Comparison of ENCODE assay signal across 20 mouse cellular contexts in the genomic region with DNA sequence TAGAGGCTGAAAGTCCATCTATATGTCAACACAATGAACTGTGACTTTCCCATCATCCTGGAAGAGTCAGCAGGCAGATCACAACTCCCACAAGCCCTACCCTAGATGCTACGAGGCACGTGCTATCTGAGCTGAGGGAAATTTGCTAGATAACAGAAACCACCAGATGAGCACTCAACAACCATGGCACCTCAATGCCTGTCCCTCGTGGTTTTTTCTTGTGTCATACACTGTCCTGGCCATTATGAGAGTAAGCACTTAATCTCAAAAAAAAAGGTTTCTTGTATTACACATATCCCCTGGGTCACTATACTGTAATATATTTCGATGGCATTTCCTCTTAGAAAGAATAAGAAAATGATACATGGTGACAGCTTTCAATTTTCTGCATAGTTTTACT. TPM values are rescaled to one million over a fixed set of nuclear protein-coding genes. Genes with fewer than 3 reads are reported as not detected.
DNase-seq lines count a peak whose midpoint lies in the region; ATAC-seq lines count a peak whose summit lies in the region.
"Had no signal": no experiment of that assay in that cellular context is flagged by ENCODE, and none has a peak within 500 bp of the region (broad histone marks: within the 10 kb centered on the region; RNA-seq: fewer than 3 reads in every experiment).

No protein-coding gene starts in this region.

- ATAC-seq in common myeloid progenitor, adult 5-6 weeks (replicated peaks; ENCODE audit: low read depth, poor library complexity, severe bottlenecking) = peak; percentile 36
- ATAC-seq in megakaryocyte progenitor cell, adult 5-6 weeks (replicated peaks; ENCODE audit: poor library complexity) = peak; percentile 50; the same call in 1 of the 2 replicates
- ATAC-seq: activated CD4-positive, CD25-positive, alpha-beta regulatory T cell, adult 4 months; forebrain, embryonic 14.5 days; forebrain, postnatal 0 days; hindbrain, embryonic 16.5 days; intestine, embryonic 16.5 days had no signal

- DNase-seq in 416B (ENCODE audit: low read depth) (peak; percentile 28), A20 (ENCODE audit: low read depth, low spot score) (peak; percentile 58)
- DNase-seq in kidney, postnatal 10 days = no peak
- DNase-seq in gastrocnemius, adult 8-10 months (ENCODE audit: low spot score in 2 of 2) = no peak
- no peak for DNase-seq in heart, postnatal 36 days
- DNase-seq: adrenal gland, adult 8-10 months; adrenal gland, postnatal 25 days; B cell, adult 2 months; cerebellum, adult 11-12 months; cerebellum, adult 8-10 months; cerebellum, postnatal 10 days; forebrain, postnatal 0 days; gastrocnemius, adult 2 months; gastrocnemius, postnatal 36 days had no signal

- intact Hi-C loops in heart, postnatal 36 days (cut with DNase I) = no loop called here

RNA-seq across cellular contexts. Expression of gene Secisbp2l, which starts 7.8 kb away (rescaled TPM):
- 15.7 and 19.7 TPM in 2 replicates for total RNA-seq in common myeloid progenitor, adult 5-6 weeks (2017)
- 11.6 and 12.4 TPM in 2 replicates for total RNA-seq in megakaryocyte progenitor cell, adult 5-6 weeks (2015)
- total RNA-seq in megakaryocyte progenitor cell, adult 5-6 weeks (2017) = 12.7 and 16.1 TPM in 2 replicates
- 10 to 100 TPM; 13.2 to 18.6 (median 14.9) TPM for total RNA-seq in gastrocnemius, adult 8-10 months (2022)
- 10 to 100 TPM; 28.1 to 30.0 TPM for total RNA-seq in heart, postnatal 36 days (2021)

RNA-seq across cellular contexts. Expression of gene Shc4, which starts 50.9 kb away (rescaled TPM):
- 0.96 TPM in 1 of 2 replicates, not detected in the other for total RNA-seq in common myeloid progenitor, adult 5-6 weeks (2017)
- 0.52 and 0.64 TPM in 2 replicates for total RNA-seq in megakaryocyte progenitor cell, adult 5-6 weeks (2015)
- total RNA-seq in megakaryocyte progenitor cell, adult 5-6 weeks (2017) = 0.12 and 0.74 TPM in 2 replicates
- total RNA-seq in gastrocnemius, adult 8-10 months (2022) = under 1 TPM; 0.75 to 0.99 (median 0.82) TPM
- total RNA-seq in heart, postnatal 36 days (2021) = under 1 TPM; 0.42 to 0.51 TPM

Comparison
In these comparisons a context has a peak if more than half of its experiments do, and no peak if none do; other contexts are left out.
1. DNase-seq: peak in 416B (single experiment) and A20 (single experiment); none in kidney, postnatal 10 days (single experiment), gastrocnemius, adult 8-10 months (0 of 2) and heart, postnatal 36 days (0 of 2).